Mouse (Mus musculus): Measurements from ENCODE around the gene Shcbp1l. TPM values are rescaled to one million over a fixed set of nuclear protein-coding genes. Genes with fewer than 3 reads are reported as not detected.
A peak's percentile ranks its signal among the peaks of the same experiment; 100 is the strongest.
"Not testable (repeated sequence)": the region's sequence is repeated elsewhere in the genome, so short reads cannot be mapped to it uniquely, and the experiment has no call there.

Gene Shcbp1l
- polyA plus RNA-seq (2014; fragmentation: Nextera tagmentation; extraction: Ambion mirVana): 0.37 TPM in 1 of 2 replicates, not detected in the other

DNA sequence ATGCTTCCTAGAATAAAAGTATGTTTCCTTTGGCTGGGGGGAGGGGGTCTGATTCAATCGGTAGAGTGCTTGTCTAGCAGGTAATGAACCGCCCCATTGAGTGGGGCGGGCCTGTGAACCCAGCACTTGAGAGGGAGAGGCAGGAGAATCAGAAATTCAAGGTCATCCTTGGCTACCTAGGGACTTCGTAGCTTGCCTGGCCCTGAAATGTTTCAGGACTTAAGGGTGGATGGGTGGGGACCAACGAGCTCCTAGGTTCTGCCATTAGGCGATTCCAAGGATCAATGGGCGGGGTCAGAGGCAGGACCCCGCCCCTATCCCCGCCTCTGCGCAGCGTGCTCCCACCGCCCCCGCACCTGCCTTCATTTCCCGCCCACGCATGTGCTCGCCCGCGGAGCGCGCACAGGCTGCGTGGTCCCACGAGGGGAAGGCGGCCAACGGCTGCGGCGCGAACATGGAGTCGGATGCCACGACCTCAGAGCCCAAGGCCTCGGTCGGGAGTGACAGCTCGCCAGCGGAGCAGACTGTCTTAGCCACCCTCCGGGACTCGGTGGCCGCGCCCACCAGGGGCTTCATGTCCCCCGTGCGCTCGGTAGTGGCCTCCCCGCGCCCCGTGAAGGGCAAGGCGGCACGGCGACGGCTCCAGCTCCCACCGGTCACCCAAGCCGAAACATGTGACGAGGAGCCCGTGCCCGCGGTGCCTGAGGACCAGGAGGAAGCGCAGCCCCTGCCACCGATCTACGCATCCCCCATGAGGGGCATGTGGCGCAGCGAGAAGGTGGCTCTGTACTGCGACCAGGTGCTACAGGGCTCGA is at the start of gene Shcbp1l:
TSS of gene Shcbp1l (plus strand) at position 393 of the 815 bp plus-strand sequence.
- H3K4me1 ChIP-seq (ENCODE audit: control insufficient read depth, insufficient read depth, low read length): peaks cover 6% of the 10 kb centered on the region; the same call in 1 of the 2 replicates
- peaks cover 5% of the 10 kb centered on the region; the same call in 1 of the 2 replicates for H3K27me3 ChIP-seq (ENCODE audit: control insufficient read depth, insufficient read depth, low read length)
- H3K9ac ChIP-seq (ENCODE audit: low read length): peak within 1 kb of the TSS; percentile 53
- H3K36me3 ChIP-seq (ENCODE audit: control insufficient read depth, insufficient read depth, low read length): no peaks in the 10 kb centered on the region
- H3K4me2 ChIP-seq (ENCODE audit: low read depth): peak within 1 kb of the TSS; percentile 97
- ATAC-seq (ENCODE audit: insufficient read depth, low FRiP score, low TSS enrichment): peak; percentile 87
- H3K4me3 ChIP-seq (ENCODE audit: low read depth, low read length): peak within 1 kb of the TSS; percentile 51
- DNase-seq (ENCODE audit: low spot score): peak; percentile 72
- no peaks in the 10 kb centered on the region for H3K9me3 ChIP-seq (ENCODE audit: control insufficient read depth, low read length)
- no peak within 1 kb of the TSS for H3K27ac ChIP-seq (ENCODE audit: low read depth, low read length)
- 4% methylated on average over 60 of the region's 60 CpGs for WGBS

- H3K4me3 ChIP-seq (ENCODE audit: low read depth, low read length): no peak overlapping the region
- no peak for DNase-seq (ENCODE audit: low spot score)
- no peaks in the 10 kb centered on the region for H3K27me3 ChIP-seq (ENCODE audit: control insufficient read depth, insufficient read depth, low read length)
- H3K27ac ChIP-seq (ENCODE audit: low read depth, low read length): no peak overlapping the region
- no peaks in the 10 kb centered on the region for H3K4me1 ChIP-seq (ENCODE audit: control insufficient read depth, insufficient read depth, low read length)
- no peak overlapping the region for H3K9ac ChIP-seq (ENCODE audit: low read length)
- no peak overlapping the region for H3K4me2 ChIP-seq (ENCODE audit: low read depth)
- WGBS: 24% methylated on average over 6 of the region's 6 CpGs
- no peak for ATAC-seq (ENCODE audit: insufficient read depth, low FRiP score, low TSS enrichment)
- H3K36me3 ChIP-seq (ENCODE audit: control insufficient read depth, insufficient read depth, low read length): no peaks in the 10 kb centered on the region
- H3K9me3 ChIP-seq (ENCODE audit: control insufficient read depth, low read length): no peaks in the 10 kb centered on the region
Measured at GRCm38 (mm10) chr1:153376446-153376845, 48.5 kb upstream of the Shcbp1l start.

GRCm38 (mm10) chr1:153378587-153378986 is 46.4 kb upstream of the Shcbp1l start:
- Histone ChIP-seq H3K9ac (ENCODE audit: low read length) (no peak overlapping the region), H3K4me2 (ENCODE audit: low read depth) (no peak overlapping the region), H3K27me3 (ENCODE audit: control insufficient read depth, insufficient read depth, low read length) (no peaks in the 10 kb centered on the region), H3K4me3 (ENCODE audit: low read depth, low read length) (no peak overlapping the region), H3K36me3 (ENCODE audit: control insufficient read depth, insufficient read depth, low read length) (no peaks in the 10 kb centered on the region), H3K27ac (ENCODE audit: low read depth, low read length) (no peak overlapping the region), H3K9me3 (ENCODE audit: control insufficient read depth, low read length) (no peaks in the 10 kb centered on the region), H3K4me1 (ENCODE audit: control insufficient read depth, insufficient read depth, low read length) (no peaks in the 10 kb centered on the region)
- DNase-seq (ENCODE audit: low spot score) (no peak), ATAC-seq (ENCODE audit: insufficient read depth, low FRiP score, low TSS enrichment) (no peak)
- WGBS: 75% methylated on average over 6 of the region's 6 CpGs

- H3K9me3 ChIP-seq (ENCODE audit: control insufficient read depth, low read length): no peaks in the 10 kb centered on the region
- no peak overlapping the region for H3K27ac ChIP-seq (ENCODE audit: low read depth, low read length)
- H3K4me2 ChIP-seq (ENCODE audit: low read depth): no peak overlapping the region
- no peaks in the 10 kb centered on the region for H3K36me3 ChIP-seq (ENCODE audit: control insufficient read depth, insufficient read depth, low read length)
- H3K27me3 ChIP-seq (ENCODE audit: control insufficient read depth, insufficient read depth, low read length): no peaks in the 10 kb centered on the region
- ATAC-seq (ENCODE audit: insufficient read depth, low FRiP score, low TSS enrichment) (no peak), DNase-seq (ENCODE audit: low spot score) (no peak)
- 85% methylated on average over 5 of the region's 5 CpGs for WGBS
- no peak overlapping the region for H3K4me3 ChIP-seq (ENCODE audit: low read depth, low read length)
- no peak overlapping the region for H3K9ac ChIP-seq (ENCODE audit: low read length)
- no peaks in the 10 kb centered on the region for H3K4me1 ChIP-seq (ENCODE audit: control insufficient read depth, insufficient read depth, low read length)
Measured at GRCm38 (mm10) chr1:153379832-153380231, 45.1 kb upstream of the Shcbp1l start.

- Histone ChIP-seq H3K27ac (ENCODE audit: low read depth, low read length) (no peak overlapping the region), H3K9me3 (ENCODE audit: control insufficient read depth, low read length) (no peaks in the 10 kb centered on the region), H3K4me2 (ENCODE audit: low read depth) (no peak overlapping the region), H3K27me3 (ENCODE audit: control insufficient read depth, insufficient read depth, low read length) (no peaks in the 10 kb centered on the region), H3K4me3 (ENCODE audit: low read depth, low read length) (no peak overlapping the region), H3K36me3 (ENCODE audit: control insufficient read depth, insufficient read depth, low read length) (no peaks in the 10 kb centered on the region), H3K9ac (ENCODE audit: low read length) (no peak overlapping the region), H3K4me1 (ENCODE audit: control insufficient read depth, insufficient read depth, low read length) (no peaks in the 10 kb centered on the region)
- no peak for DNase-seq (ENCODE audit: low spot score)
- no peak for ATAC-seq (ENCODE audit: insufficient read depth, low FRiP score, low TSS enrichment)
- 88% methylated on average over 9 of the region's 9 CpGs for WGBS
Measured at GRCm38 (mm10) chr1:153380746-153381282, 44.1 kb upstream of the Shcbp1l start.

GRCm38 (mm10) chr1:153385081-153385480 is 39.9 kb upstream of the Shcbp1l start:
- H3K27ac ChIP-seq (ENCODE audit: low read depth, low read length): no peak overlapping the region
- no peak for ATAC-seq (ENCODE audit: insufficient read depth, low FRiP score, low TSS enrichment)
- H3K27me3 ChIP-seq (ENCODE audit: control insufficient read depth, insufficient read depth, low read length): no peaks in the 10 kb centered on the region
- WGBS: 81% methylated on average over 6 of the region's 6 CpGs
- no peak overlapping the region for H3K9ac ChIP-seq (ENCODE audit: low read length)
- H3K4me3 ChIP-seq (ENCODE audit: low read depth, low read length): no peak overlapping the region
- H3K4me1 ChIP-seq (ENCODE audit: control insufficient read depth, insufficient read depth, low read length): no peaks in the 10 kb centered on the region
- no peak for DNase-seq (ENCODE audit: low spot score)
- no peak overlapping the region for H3K4me2 ChIP-seq (ENCODE audit: low read depth)
- no peaks in the 10 kb centered on the region for H3K36me3 ChIP-seq (ENCODE audit: control insufficient read depth, insufficient read depth, low read length)
- H3K9me3 ChIP-seq (ENCODE audit: control insufficient read depth, low read length): no peaks in the 10 kb centered on the region

GRCm38 (mm10) chr1:153385661-153386060 is 39.3 kb upstream of the Shcbp1l start:
- not testable (repeated sequence) for H3K27me3 ChIP-seq (ENCODE audit: control insufficient read depth, insufficient read depth, low read length); H3K4me1 ChIP-seq (ENCODE audit: control insufficient read depth, insufficient read depth, low read length); ATAC-seq (ENCODE audit: insufficient read depth, low FRiP score, low TSS enrichment); H3K36me3 ChIP-seq (ENCODE audit: control insufficient read depth, insufficient read depth, low read length); H3K9ac ChIP-seq (ENCODE audit: low read length); H3K4me2 ChIP-seq (ENCODE audit: low read depth); H3K4me3 ChIP-seq (ENCODE audit: low read depth, low read length); H3K27ac ChIP-seq (ENCODE audit: low read depth, low read length); H3K9me3 ChIP-seq (ENCODE audit: control insufficient read depth, low read length); DNase-seq (ENCODE audit: low spot score)
- 86% methylated on average over 5 of the region's 5 CpGs for WGBS

- no peaks in the 10 kb centered on the region for H3K4me1 ChIP-seq (ENCODE audit: control insufficient read depth, insufficient read depth, low read length)
- H3K9ac ChIP-seq (ENCODE audit: low read length): no peak overlapping the region
- no peak overlapping the region for H3K4me3 ChIP-seq (ENCODE audit: low read depth, low read length)
- DNase-seq (ENCODE audit: low spot score): peak; percentile 86
- H3K27ac ChIP-seq (ENCODE audit: low read depth, low read length): no peak overlapping the region
- no peak overlapping the region for H3K4me2 ChIP-seq (ENCODE audit: low read depth)
- no peaks in the 10 kb centered on the region for H3K9me3 ChIP-seq (ENCODE audit: control insufficient read depth, low read length)
- no peaks in the 10 kb centered on the region for H3K36me3 ChIP-seq (ENCODE audit: control insufficient read depth, insufficient read depth, low read length)
- no peaks in the 10 kb centered on the region for H3K27me3 ChIP-seq (ENCODE audit: control insufficient read depth, insufficient read depth, low read length)
- WGBS: 57% methylated on average over 25 of the region's 25 CpGs
- ATAC-seq (ENCODE audit: insufficient read depth, low FRiP score, low TSS enrichment): 0 out of 2 replicates have a peak, but pooled peaks have one; percentile 31
Measured at GRCm38 (mm10) chr1:153386271-153387069, 38.5 kb upstream of the Shcbp1l start.
